Mouse (Mus musculus): Measurements from ENCODE around the gene Rpf2. TPM values are rescaled to one million over a fixed set of nuclear protein-coding genes. Genes with fewer than 3 reads are reported as not detected.

The Rpf2 gene
- 42.0 and 44.5 TPM in 2 replicates for polyA plus RNA-seq (2016; fragmentation: Nextera tagmentation; extraction: Ambion mirVana)

- WGBS = under 1% methylated on average over 54 of the region's 54 CpGs
Measured at GRCm38 (mm10) chr10:40246374-40247165, at the start of gene Rpf2. Rpf2 (minus strand) TSS chr10:40247036.

GRCm38 (mm10) chr10:40292640-40293039 lies 45.8 kb upstream of the Rpf2 start:
- H3K36me3 ChIP-seq = peaks cover 37% of the 10 kb centered on the region
- no peaks in the 10 kb centered on the region for H3K9me3 ChIP-seq (replicated peaks)
- no peak overlapping the region for H3K4me3 ChIP-seq
- ATAC-seq (ENCODE audit: insufficient number of reproducible peaks, low FRiP score) = peak; percentile 84
- no peak overlapping the region for H3K4me2 ChIP-seq
- H3K4me1 ChIP-seq (replicated peaks) = peaks cover 16% of the 10 kb centered on the region
- no peaks in the 10 kb centered on the region for H3K27me3 ChIP-seq (replicated peaks)
- H3K27ac ChIP-seq (ENCODE audit: poor library complexity, severe bottlenecking) = no peak overlapping the region
- no peak overlapping the region for H3K9ac ChIP-seq
- 91% methylated on average over 6 of the region's 6 CpGs for WGBS

More at GRCm38 (mm10) chr10:40246374-40247165, at the start of gene Rpf2:
- H3K9ac ChIP-seq = peak within 1 kb of the TSS; percentile 68
- H3K4me2 ChIP-seq = peak within 1 kb of the TSS; percentile 71
- peak within 1 kb of the TSS; percentile 34; the same call in 1 of the 2 replicates for H3K27ac ChIP-seq (ENCODE audit: poor library complexity, severe bottlenecking)
- H3K4me1 ChIP-seq (replicated peaks) = no peaks in the 10 kb centered on the region; the same call in 1 of the 2 replicates
- H3K27me3 ChIP-seq (replicated peaks) = no peaks in the 10 kb centered on the region
- H3K36me3 ChIP-seq = peaks cover 61% of the 10 kb centered on the region
- peak within 1 kb of the TSS; percentile 63 for H3K4me3 ChIP-seq
- no peaks in the 10 kb centered on the region for H3K9me3 ChIP-seq (replicated peaks)
- ATAC-seq (ENCODE audit: insufficient number of reproducible peaks, low FRiP score) = peak; percentile 88

GRCm38 (mm10) chr10:40286767-40287166 lies 39.9 kb upstream of the Rpf2 start:
- peaks cover 52% of the 10 kb centered on the region for H3K36me3 ChIP-seq
- no peak overlapping the region for H3K9ac ChIP-seq
- H3K4me1 ChIP-seq (replicated peaks) = no peaks in the 10 kb centered on the region
- 0 out of 2 replicates have a peak, but pooled peaks cover 3% of the 10 kb centered on the region for H3K9me3 ChIP-seq (replicated peaks)
- 68% methylated on average over 1 of the region's 1 CpGs for WGBS
- H3K27me3 ChIP-seq (replicated peaks) = no peaks in the 10 kb centered on the region
- H3K27ac ChIP-seq (ENCODE audit: poor library complexity, severe bottlenecking) = no peak overlapping the region
- no peak overlapping the region for H3K4me2 ChIP-seq
- no peak for ATAC-seq (ENCODE audit: insufficient number of reproducible peaks, low FRiP score)
- no peak overlapping the region for H3K4me3 ChIP-seq

GRCm38 (mm10) chr10:40285571-40285970 lies 38.7 kb upstream of the Rpf2 start:
- Histone ChIP-seq H3K4me1 (replicated peaks) (no peaks in the 10 kb centered on the region), H3K9ac (no peak overlapping the region), H3K27me3 (replicated peaks) (no peaks in the 10 kb centered on the region), H3K4me3 (no peak overlapping the region), H3K27ac (ENCODE audit: poor library complexity, severe bottlenecking) (no peak overlapping the region), H3K36me3 (peaks cover 41% of the 10 kb centered on the region), H3K9me3 (replicated peaks) (0 out of 2 replicates have a peak, but pooled peaks cover 3% of the 10 kb centered on the region), H3K4me2 (no peak overlapping the region)
- no peak for ATAC-seq (ENCODE audit: insufficient number of reproducible peaks, low FRiP score)
- 76% methylated on average over 1 of the region's 1 CpGs for whole genome bisulfite sequencing

GRCm38 (mm10) chr10:40284997-40285396 lies 38.2 kb upstream of the Rpf2 start:
- H3K9ac ChIP-seq = no peak overlapping the region
- 85% methylated on average over 3 of the region's 3 CpGs for WGBS
- H3K4me1 ChIP-seq (replicated peaks) = no peaks in the 10 kb centered on the region
- H3K27ac ChIP-seq (ENCODE audit: poor library complexity, severe bottlenecking) = no peak overlapping the region
- no peaks in the 10 kb centered on the region for H3K27me3 ChIP-seq (replicated peaks)
- H3K36me3 ChIP-seq = peaks cover 38% of the 10 kb centered on the region
- ATAC-seq (ENCODE audit: insufficient number of reproducible peaks, low FRiP score) = no peak
- H3K4me2 ChIP-seq = no peak overlapping the region
- no peak overlapping the region for H3K4me3 ChIP-seq
- H3K9me3 ChIP-seq (replicated peaks) = 0 out of 2 replicates have a peak, but pooled peaks cover 3% of the 10 kb centered on the region

DNA sequence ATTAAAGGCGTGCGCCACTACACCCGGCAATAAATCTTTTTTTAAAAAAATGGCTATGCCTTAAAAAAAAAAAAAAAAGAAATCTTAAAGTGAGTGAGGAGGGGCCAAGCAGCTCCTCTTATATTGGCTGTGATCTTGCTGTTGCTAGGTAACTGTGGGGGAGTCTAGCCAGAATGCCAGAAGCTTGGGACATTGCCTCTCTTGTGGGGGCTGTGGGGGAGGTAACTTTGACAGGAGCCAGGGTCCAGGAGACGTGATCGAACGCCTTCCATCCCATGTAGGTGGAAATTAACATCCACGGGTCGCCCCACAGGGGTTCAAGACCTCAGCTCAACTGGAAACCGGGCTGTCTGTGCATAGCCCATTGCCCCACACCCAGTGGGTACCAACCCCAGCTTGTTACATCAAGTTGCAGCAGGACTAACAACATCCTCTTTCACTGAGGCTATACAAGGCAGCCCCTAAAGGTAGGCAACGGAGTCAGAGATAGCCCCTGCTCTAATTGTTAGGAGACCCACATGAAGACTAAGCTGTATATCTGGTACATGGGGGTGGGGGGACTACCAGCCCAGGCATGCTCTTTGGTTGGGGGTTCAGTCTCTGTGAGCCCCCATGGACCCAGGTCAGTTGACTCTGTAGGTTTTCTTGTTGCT lies 37.5 kb upstream of the Rpf2 start:
- Histone ChIP-seq H3K9ac (no peak overlapping the region), H3K27me3 (replicated peaks) (no peaks in the 10 kb centered on the region), H3K36me3 (peaks cover 32% of the 10 kb centered on the region), H3K4me1 (replicated peaks) (no peaks in the 10 kb centered on the region), H3K27ac (ENCODE audit: poor library complexity, severe bottlenecking) (no peak overlapping the region), H3K4me3 (no peak overlapping the region), H3K9me3 (replicated peaks) (0 out of 2 replicates have a peak, but pooled peaks cover 3% of the 10 kb centered on the region), H3K4me2 (no peak overlapping the region)
- 81% methylated on average over 10 of the region's 10 CpGs for WGBS
- ATAC-seq (ENCODE audit: insufficient number of reproducible peaks, low FRiP score) = no peak

GRCm38 (mm10) chr10:40283636-40284035 lies 36.8 kb upstream of the Rpf2 start:
- no peaks in the 10 kb centered on the region for H3K27me3 ChIP-seq (replicated peaks)
- H3K27ac ChIP-seq (ENCODE audit: poor library complexity, severe bottlenecking) = no peak overlapping the region
- no peak for ATAC-seq (ENCODE audit: insufficient number of reproducible peaks, low FRiP score)
- no peak overlapping the region for H3K4me3 ChIP-seq
- no peak overlapping the region for H3K4me2 ChIP-seq
- H3K9ac ChIP-seq = no peak overlapping the region
- H3K4me1 ChIP-seq (replicated peaks) = no peaks in the 10 kb centered on the region
- 91% methylated on average over 9 of the region's 9 CpGs for whole genome bisulfite sequencing
- peaks cover 32% of the 10 kb centered on the region for H3K36me3 ChIP-seq
- 0 out of 2 replicates have a peak, but pooled peaks cover 3% of the 10 kb centered on the region for H3K9me3 ChIP-seq (replicated peaks)

DNA sequence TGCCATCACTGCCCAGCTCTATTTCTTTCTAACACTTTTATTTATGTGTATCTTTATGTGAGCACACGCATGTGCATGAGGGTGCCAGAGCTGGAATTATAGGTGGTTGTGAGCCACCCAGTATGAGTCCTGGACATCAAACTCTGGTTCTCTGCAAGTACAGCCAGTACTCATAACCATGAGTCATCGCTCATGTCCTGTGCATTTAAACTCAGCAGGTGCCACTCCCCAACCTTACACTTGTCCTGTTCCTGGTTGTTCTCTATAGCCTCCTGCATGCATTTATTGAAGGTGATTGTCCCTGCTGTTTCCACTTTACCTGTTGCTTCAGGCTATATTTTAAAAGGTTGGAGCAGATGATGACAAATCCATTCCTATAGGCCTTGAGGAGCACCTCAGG lies 34.7 kb upstream of the Rpf2 start:
- Histone ChIP-seq H3K4me1 (replicated peaks) (no peaks in the 10 kb centered on the region), H3K27me3 (replicated peaks) (no peaks in the 10 kb centered on the region), H3K36me3 (peaks cover 26% of the 10 kb centered on the region), H3K9ac (no peak overlapping the region), H3K4me2 (no peak overlapping the region), H3K27ac (ENCODE audit: poor library complexity, severe bottlenecking) (no peak overlapping the region), H3K9me3 (replicated peaks) (0 out of 2 replicates have a peak, but pooled peaks cover 3% of the 10 kb centered on the region), H3K4me3 (no peak overlapping the region)
- no peak for ATAC-seq (ENCODE audit: insufficient number of reproducible peaks, low FRiP score)
- WGBS = 97% methylated on average over 2 of the region's 2 CpGs

GRCm38 (mm10) chr10:40278317-40278716 lies 31.5 kb upstream of the Rpf2 start:
- no peak overlapping the region for H3K4me2 ChIP-seq
- H3K36me3 ChIP-seq = 0 out of 2 replicates have a peak, but pooled peaks cover 4% of the 10 kb centered on the region
- H3K9me3 ChIP-seq (replicated peaks) = 0 out of 2 replicates have a peak, but pooled peaks cover 3% of the 10 kb centered on the region
- H3K27ac ChIP-seq (ENCODE audit: poor library complexity, severe bottlenecking) = no peak overlapping the region
- no peaks in the 10 kb centered on the region for H3K4me1 ChIP-seq (replicated peaks)
- H3K9ac ChIP-seq = no peak overlapping the region
- 58% methylated on average over 5 of the region's 5 CpGs for WGBS
- no peaks in the 10 kb centered on the region for H3K27me3 ChIP-seq (replicated peaks)
- ATAC-seq (ENCODE audit: insufficient number of reproducible peaks, low FRiP score) = no peak
- H3K4me3 ChIP-seq = no peak overlapping the region

DNA sequence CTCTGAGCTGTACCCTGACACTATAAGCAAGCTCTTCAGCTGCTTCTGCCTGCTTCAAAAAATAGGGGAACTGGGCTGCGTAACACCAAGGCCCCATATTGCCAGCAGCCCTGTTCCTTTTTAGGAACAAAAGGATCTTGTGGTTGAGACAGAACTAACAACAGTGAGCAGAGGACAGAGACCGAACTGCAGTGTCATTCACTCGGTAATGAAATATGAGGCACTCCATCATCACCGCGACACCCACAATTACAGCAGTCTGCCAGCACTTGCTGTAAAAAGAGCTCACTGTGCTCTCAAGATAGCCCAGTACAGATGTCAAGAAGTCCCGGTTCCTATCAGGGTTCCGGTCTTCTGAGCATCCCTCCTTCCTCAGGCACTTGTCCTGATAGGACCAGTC lies 29.2 kb upstream of the Rpf2 start:
- no peak overlapping the region for H3K4me3 ChIP-seq
- no peaks in the 10 kb centered on the region for H3K4me1 ChIP-seq (replicated peaks)
- ATAC-seq (ENCODE audit: insufficient number of reproducible peaks, low FRiP score) = no peak
- no peak overlapping the region for H3K4me2 ChIP-seq
- 53% methylated on average over 7 of the region's 7 CpGs for WGBS
- H3K36me3 ChIP-seq = no peaks in the 10 kb centered on the region
- no peaks in the 10 kb centered on the region for H3K9me3 ChIP-seq (replicated peaks)
- no peak overlapping the region for H3K9ac ChIP-seq
- H3K27me3 ChIP-seq (replicated peaks) = no peaks in the 10 kb centered on the region
- H3K27ac ChIP-seq (ENCODE audit: poor library complexity, severe bottlenecking) = no peak overlapping the region

DNA sequence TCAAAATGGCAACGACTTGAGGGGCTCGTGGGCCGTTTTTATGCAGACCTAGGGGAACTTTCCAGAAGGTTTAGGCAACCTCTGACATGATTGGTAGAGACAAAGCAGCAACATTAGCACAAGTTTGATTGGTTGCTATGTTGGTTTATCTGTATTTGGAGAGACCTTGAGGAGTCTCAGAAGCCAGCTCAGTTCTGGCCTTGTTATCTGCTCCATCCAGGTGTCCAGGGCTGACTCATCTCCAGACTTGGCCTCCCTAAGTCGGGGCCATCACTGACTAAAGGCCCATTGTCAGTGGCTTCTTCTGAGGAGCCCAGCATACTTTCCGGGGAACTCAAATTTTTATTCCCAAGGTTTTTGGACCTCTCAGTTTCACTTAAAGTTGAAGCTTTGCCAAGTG lies 27.1 kb upstream of the Rpf2 start:
- no peaks in the 10 kb centered on the region for H3K9me3 ChIP-seq (replicated peaks)
- H3K36me3 ChIP-seq = no peaks in the 10 kb centered on the region
- no peak overlapping the region for H3K27ac ChIP-seq (ENCODE audit: poor library complexity, severe bottlenecking)
- H3K4me2 ChIP-seq = no peak overlapping the region
- WGBS = 66% methylated on average over 5 of the region's 5 CpGs
- peak; percentile 93 for ATAC-seq (ENCODE audit: insufficient number of reproducible peaks, low FRiP score)
- no peaks in the 10 kb centered on the region for H3K27me3 ChIP-seq (replicated peaks)
- H3K9ac ChIP-seq = no peak overlapping the region
- no peaks in the 10 kb centered on the region for H3K4me1 ChIP-seq (replicated peaks)
- H3K4me3 ChIP-seq = no peak overlapping the region
